Mouse (Mus musculus) erythroblast, embryonic 14.5 days (primary cell): ENCODE data around the gene Pitpnc1.

ENCODE experiments used
- GATA1 ChIP-seq: IDR thresholded peaks from 2 replicates; pipeline ENCODE4 v1.6.1; 2012; ENCODE audit warnings: low read length, inconsistent platforms, mixed read lengths
- TAL1 ChIP-seq: IDR thresholded peaks from 3 replicates; pipeline ENCODE4 v1.6.1; 2012; ENCODE audit warnings: low read length, inconsistent platforms, mixed read lengths

GRCm38 (mm10) chr11:107393154-107393827, 77.2 kb downstream of the Pitpnc1 start:
- TF ChIP-seq GATA1: no peak
- no peak for TF ChIP-seq TAL1
